Mouse (Mus musculus): ENCODE measurements around the gene Adamts7.

- TF ChIP-seq CTCF (conservative IDR thresholded peaks at IDR 0.05; ENCODE audit: low read length) (no peak), POU5F1 (IDR thresholded peaks at IDR 0.05; ENCODE audit: borderline replicate concordance, low read length) (no peak)
These were observed 93.1 kb downstream of the Adamts7 start for GRCm38 (mm10) chr9:90255844-90256405.

Measured in E14TG2a.4 (cell line).